Mouse (Mus musculus): ENCODE measurements around the gene Aebp2. TPM values are rescaled to one million over a fixed set of nuclear protein-coding genes. Genes with fewer than 3 reads are reported as not detected.
A peak's percentile ranks its signal among the peaks of the same experiment; 100 is the strongest.

Aebp2 gene
- polyA plus RNA-seq, 2 experiments from 2014 or later = 32.1 to 38.6 TPM

GRCm38 (mm10) chr6:140608666-140609065 lies 13.8 kb upstream of the Aebp2 start:
- ATAC-seq = no peak

DNA sequence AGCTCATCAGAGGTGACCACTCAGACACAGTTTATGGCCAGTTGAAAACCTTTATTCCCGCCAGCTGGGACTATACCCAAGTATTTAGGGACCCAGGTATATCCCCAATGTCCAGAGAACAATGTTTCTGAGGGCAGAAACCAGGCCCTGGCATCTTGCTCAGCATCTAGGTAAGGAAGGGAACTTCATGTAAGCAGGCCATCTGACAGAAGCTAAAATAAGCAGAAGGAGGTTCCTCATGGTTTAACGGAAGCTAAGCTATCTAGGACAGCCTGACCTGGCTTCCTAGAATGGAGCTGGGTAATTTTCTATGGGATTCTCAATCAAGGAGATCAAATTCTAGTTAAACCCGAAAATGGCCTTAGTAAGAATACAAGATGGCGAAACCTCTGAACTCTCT lies 12.9 kb upstream of the Aebp2 start:
- ATAC-seq = no peak

- peak; percentile 11 for ATAC-seq
Measured at GRCm38 (mm10) chr6:140610117-140610516, 12.3 kb upstream of the Aebp2 start.

- no peak for ATAC-seq
Measured at GRCm38 (mm10) chr6:140611282-140611681, 11.2 kb upstream of the Aebp2 start.

GRCm38 (mm10) chr6:140611893-140612473 lies 10.5 kb upstream of the Aebp2 start:
- ATAC-seq = no peak

DNA sequence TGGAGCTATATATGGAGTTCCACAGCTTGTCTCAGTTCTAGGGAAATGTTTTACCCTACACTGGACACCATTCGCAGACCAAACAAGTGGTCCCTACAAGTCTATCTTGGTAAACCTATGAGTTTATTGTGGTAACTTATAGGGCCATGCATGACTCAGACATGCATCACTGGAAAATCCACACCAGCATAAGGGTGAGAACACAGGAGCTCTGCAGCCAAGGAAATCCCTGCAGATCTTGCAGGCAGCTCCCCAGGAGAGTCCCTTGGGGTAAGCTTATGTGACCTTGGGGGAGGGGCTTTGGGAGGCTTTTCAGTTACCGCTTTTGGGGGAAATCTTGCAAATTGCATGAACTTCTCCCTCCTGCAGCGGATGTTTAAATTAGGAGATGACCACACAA lies 8.6 kb upstream of the Aebp2 start:
- ATAC-seq = peak; percentile 18

DNA sequence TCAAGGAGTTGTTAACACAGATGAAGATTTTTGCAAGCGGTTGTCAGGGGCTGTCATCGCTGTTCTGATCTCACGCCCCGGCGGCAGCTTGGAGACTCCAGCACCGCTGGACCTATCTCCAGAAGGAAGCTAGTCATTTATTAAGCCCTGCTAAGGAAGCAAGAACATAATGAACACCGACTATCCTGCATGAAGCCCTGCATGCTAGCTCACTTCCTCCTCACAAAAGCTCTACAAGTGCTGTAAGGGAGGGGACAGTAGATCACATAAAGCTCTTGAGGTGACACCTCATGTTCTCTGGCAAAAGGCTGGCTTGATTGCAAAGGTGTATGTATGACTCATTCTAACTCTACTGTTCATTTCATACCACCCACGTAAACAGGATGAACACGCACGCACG lies 7.8 kb upstream of the Aebp2 start:
- ATAC-seq = peak; percentile 89

- peak; percentile 38 for ATAC-seq
Measured at GRCm38 (mm10) chr6:140620531-140621349, 1.7 kb upstream of the Aebp2 start.

DNA sequence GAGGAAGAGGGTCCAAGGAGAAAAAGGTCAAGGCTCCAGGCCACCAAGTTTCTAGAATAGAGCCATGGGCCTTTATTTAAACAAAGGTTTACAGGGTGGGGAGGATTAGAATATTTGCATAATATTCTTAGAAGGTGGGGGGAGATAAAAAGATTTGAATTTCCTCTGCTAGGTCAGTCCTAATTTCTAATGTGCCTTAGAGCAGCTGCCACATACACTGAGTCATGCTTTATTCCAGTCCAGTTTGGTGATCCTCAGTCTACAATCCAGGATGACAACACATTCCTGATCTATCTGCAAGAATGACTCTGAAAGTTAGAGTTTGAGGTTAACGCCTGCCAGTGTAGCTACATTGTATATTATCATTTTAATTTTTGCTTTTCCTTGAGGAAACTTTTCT lies 841 bp upstream of the Aebp2 start:
- ATAC-seq = no peak

- ATAC-seq = peak; percentile 47
Measured at GRCm38 (mm10) chr6:140623226-140624095, 998 bp downstream of the Aebp2 start.

- no peak for ATAC-seq
Measured at GRCm38 (mm10) chr6:140624096-140625051, 1.9 kb downstream of the Aebp2 start.

GRCm38 (mm10) chr6:140629176-140629859 lies 6.9 kb downstream of the Aebp2 start:
- ATAC-seq = no peak

- ATAC-seq = no peak
Measured at GRCm38 (mm10) chr6:140630306-140630705, 7.8 kb downstream of the Aebp2 start.

- ATAC-seq = no peak
Measured at GRCm38 (mm10) chr6:140633616-140634015, 11.2 kb downstream of the Aebp2 start.

GRCm38 (mm10) chr6:140636290-140636689 lies 13.8 kb downstream of the Aebp2 start:
- no peak for ATAC-seq

GRCm38 (mm10) chr6:140642010-140642409 lies 19.5 kb downstream of the Aebp2 start:
- ATAC-seq = no peak

- no peak for ATAC-seq
Measured at GRCm38 (mm10) chr6:140642655-140643054, 20.2 kb downstream of the Aebp2 start.

DNA sequence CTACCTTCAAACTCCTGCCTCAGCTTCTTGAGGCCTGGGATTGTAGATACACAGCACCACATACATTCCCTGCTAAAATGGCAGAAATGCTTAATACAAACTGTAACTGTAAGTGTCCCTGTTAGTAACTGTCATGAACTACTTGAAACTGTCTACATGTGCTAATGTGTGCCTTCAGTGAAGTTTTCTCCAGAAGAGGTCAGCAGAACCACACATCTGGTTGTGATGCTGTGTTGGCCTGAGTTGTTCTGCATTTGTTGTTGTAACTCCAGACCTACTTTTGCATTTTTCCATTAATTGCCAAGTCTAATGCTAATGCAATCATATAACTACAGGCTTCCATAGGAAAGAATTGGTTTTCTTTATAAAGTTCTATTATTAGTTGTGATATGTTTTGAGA lies 23.5 kb downstream of the Aebp2 start:
- no peak for ATAC-seq

DNA sequence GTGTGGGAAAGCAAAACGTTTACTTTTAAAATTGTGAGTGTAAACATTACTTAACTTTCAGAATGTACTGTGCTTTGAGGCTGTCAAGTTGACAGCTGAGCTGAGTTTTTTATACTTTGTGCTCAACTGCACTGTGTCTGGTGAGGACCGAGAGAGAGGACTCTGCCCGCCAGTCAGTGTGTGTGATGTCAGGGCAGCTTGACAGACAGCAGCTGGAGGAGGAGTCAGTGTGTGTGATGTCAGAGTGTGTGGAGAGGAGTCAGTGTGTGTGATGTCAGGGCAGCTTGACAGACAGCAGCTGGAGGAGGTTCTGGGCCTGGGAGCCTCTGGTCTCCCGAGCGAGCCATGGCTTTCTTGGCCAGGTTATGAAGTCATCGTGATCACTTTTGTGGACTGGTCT lies 24.4 kb downstream of the Aebp2 start:
- ATAC-seq = no peak

GRCm38 (mm10) chr6:140649812-140650211 lies 27.3 kb downstream of the Aebp2 start:
- ATAC-seq = no peak

- no peak for ATAC-seq
Measured at GRCm38 (mm10) chr6:140651923-140652322, 29.5 kb downstream of the Aebp2 start.

DNA sequence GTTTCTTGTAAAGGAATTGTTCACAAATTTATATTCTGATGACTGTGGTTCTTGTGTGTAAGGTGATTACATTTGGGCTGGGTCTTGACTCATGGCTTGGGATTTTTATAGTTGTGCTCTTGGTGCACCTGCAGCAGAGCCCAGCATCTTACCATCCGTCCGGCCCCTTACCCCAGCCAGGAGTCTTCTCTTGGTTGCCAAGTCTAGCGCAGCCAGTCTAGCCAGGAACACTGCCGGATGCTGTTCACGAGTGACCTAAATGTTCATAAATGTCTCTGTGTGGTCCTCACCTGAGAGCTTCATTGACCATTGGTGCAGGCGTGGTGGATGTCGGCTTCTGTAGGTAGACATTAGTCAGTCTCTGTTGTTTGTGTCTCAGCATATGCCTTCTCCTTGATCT lies 33.0 kb downstream of the Aebp2 start:
- no peak for ATAC-seq
